Mouse (Mus musculus): ENCODE results near the gene Mitf. TPM values are rescaled to one million over a fixed set of nuclear protein-coding genes. Genes with fewer than 3 reads are reported as not detected.

Mitf gene
- polyA plus RNA-seq (2014; fragmentation: Illumina TruSeq; extraction: RNeasy Lipid Tissue Mini Kit (QIAGEN cat#74804); ENCODE audit: low read depth, low replicate concordance), result 7.5 TPM

DNA sequence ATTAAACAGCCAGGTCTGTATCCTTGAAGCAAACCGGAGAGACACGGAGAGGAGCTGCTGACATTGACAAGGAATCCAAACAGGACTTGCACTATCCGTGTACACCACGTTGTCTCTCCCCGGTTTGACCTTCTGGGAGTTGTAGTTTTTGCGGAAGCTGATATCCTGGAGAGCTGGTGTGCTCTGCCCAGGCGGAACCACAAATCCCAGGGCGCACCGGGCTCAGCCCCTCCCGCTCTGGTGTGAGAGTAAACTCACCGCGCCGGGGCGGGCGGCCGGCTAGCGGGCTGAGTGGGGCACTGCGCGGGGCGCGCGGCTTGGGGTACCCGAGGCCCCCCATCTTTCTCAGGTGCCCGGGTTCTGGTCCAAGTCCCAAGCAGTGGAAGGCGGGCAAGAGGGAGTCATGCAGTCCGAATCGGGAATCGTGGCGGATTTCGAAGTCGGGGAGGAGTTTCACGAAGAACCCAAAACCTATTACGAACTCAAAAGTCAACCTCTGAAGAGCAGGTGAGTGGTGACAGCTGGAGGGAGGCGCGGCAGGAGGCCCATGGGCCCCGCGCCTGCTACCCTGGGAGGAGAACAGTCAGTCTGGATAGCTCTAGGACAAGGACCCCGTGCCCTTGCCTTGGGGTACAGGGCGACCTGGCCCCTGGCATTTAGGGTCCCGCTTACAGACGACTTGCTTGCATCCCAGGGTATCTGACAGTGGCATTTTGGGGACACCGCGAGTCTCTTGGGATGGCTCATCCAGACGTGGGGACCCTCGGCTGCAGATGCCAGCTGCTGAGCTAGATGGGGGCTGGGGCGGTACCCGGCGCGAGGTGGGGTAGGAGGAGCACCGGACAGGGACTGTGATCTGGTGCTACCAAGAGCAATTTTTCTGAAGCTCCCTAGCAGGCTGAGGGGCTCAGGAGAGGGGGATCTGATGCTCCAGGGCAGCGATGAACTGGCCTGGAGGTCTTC lies at the start of gene Mitf:
TSS of gene Mitf (plus strand) at position 272 of the 963 bp plus-strand sequence.

Other genes with a start within 250 kb of the Mitf start
- 54.8 TPM for gene Frmd4b, start 189.5 kb upstream of the Mitf start, polyA plus RNA-seq (2014; fragmentation: Illumina TruSeq; extraction: RNeasy Lipid Tissue Mini Kit (QIAGEN cat#74804); ENCODE audit: low read depth, low replicate concordance)

Data from sigmoid colon, adult 10 weeks (tissue).